Mouse (Mus musculus): ENCODE measurements around the gene Myo1h. TPM values are rescaled to one million over a fixed set of nuclear protein-coding genes. Genes with fewer than 3 reads are reported as not detected.

Myo1h gene
- polyA plus RNA-seq, 1 experiment: 2.2 TPM

GRCm38 (mm10) chr5:114351490-114351889 lies 62.5 kb downstream of the Myo1h start:
- no peak overlapping the region for H3ac ChIP-seq (ENCODE audit: control insufficient read depth, insufficient read length, low read depth)
- H3K79me3 ChIP-seq (ENCODE audit: low read depth): no peaks in the 10 kb centered on the region
- no peaks in the 10 kb centered on the region for H3K36me3 ChIP-seq (ENCODE audit: control insufficient read depth, insufficient read depth)
- H3K4me3 ChIP-seq (ENCODE audit: insufficient read depth, poor library complexity, severe bottlenecking): no peak overlapping the region
- no peaks in the 10 kb centered on the region for H3K79me2 ChIP-seq (ENCODE audit: control insufficient read depth, insufficient read depth)
- no peak for TF ChIP-seq CTCF (IDR thresholded peaks at IDR 0.05; ENCODE audit: control insufficient read depth, insufficient read depth, insufficient read length)
- TF ChIP-seq CEBPB (IDR thresholded peaks at IDR 0.05; ENCODE audit: low read depth): no peak
- no peak for TF ChIP-seq MAX (IDR thresholded peaks at IDR 0.05)
- no peak for TF ChIP-seq MYOG (IDR thresholded peaks at IDR 0.05; ENCODE audit: control insufficient read depth, extremely low read depth, insufficient read length)
- peaks cover 36% of the 10 kb centered on the region for H3K27me3 ChIP-seq (ENCODE audit: control insufficient read depth, insufficient read depth, insufficient read length)

GRCm38 (mm10) chr5:114356250-114356935 lies 67.4 kb downstream of the Myo1h start:
- Histone ChIP-seq H3ac (ENCODE audit: control insufficient read depth, insufficient read length, low read depth) (no peak overlapping the region), H3K79me3 (ENCODE audit: low read depth) (peaks cover 1% of the 10 kb centered on the region), H3K36me3 (ENCODE audit: control insufficient read depth, insufficient read depth) (peaks cover 12% of the 10 kb centered on the region), H3K4me3 (ENCODE audit: insufficient read depth, poor library complexity, severe bottlenecking) (peak overlapping the region; percentile 6), H3K27me3 (ENCODE audit: control insufficient read depth, insufficient read depth, insufficient read length) (peaks cover 5% of the 10 kb centered on the region), H3K79me2 (ENCODE audit: control insufficient read depth, insufficient read depth) (no peaks in the 10 kb centered on the region)
- TF ChIP-seq CTCF (IDR thresholded peaks at IDR 0.05; ENCODE audit: control insufficient read depth, insufficient read depth, insufficient read length) (peak; percentile 60), CEBPB (IDR thresholded peaks at IDR 0.05; ENCODE audit: low read depth) (no peak)

GRCm38 (mm10) chr5:114356936-114357751 lies 68.2 kb downstream of the Myo1h start:
- TF ChIP-seq MAX (IDR thresholded peaks at IDR 0.05) (peak; percentile 59), USF1 (IDR thresholded peaks at IDR 0.05; ENCODE audit: low read depth) (peak; percentile 96), CEBPB (IDR thresholded peaks at IDR 0.05; ENCODE audit: low read depth) (no peak), CTCF (IDR thresholded peaks at IDR 0.05; ENCODE audit: control insufficient read depth, insufficient read depth, insufficient read length) (no peak), MYOG (IDR thresholded peaks at IDR 0.05; ENCODE audit: control insufficient read depth, extremely low read depth, insufficient read length) (no peak), MYOD1 (IDR thresholded peaks at IDR 0.05; ENCODE audit: control insufficient read depth, insufficient read length, low read depth) (peak; percentile 53), FOSL1 (IDR thresholded peaks at IDR 0.05; ENCODE audit: insufficient read depth, low read length, poor library complexity, severe bottlenecking) (no peak)
- Histone ChIP-seq H3K36me3 (ENCODE audit: control insufficient read depth, insufficient read depth) (peaks cover 12% of the 10 kb centered on the region), H3K4me3 (ENCODE audit: insufficient read depth, poor library complexity, severe bottlenecking) (no peak overlapping the region), H3K79me3 (ENCODE audit: low read depth) (peaks cover 1% of the 10 kb centered on the region), H3ac (ENCODE audit: control insufficient read depth, insufficient read length, low read depth) (no peak overlapping the region), H3K79me2 (ENCODE audit: control insufficient read depth, insufficient read depth) (no peaks in the 10 kb centered on the region), H3K27me3 (ENCODE audit: control insufficient read depth, insufficient read depth, insufficient read length) (no peaks in the 10 kb centered on the region)

- Histone ChIP-seq H3ac (ENCODE audit: control insufficient read depth, insufficient read length, low read depth) (no peak overlapping the region), H3K79me2 (ENCODE audit: control insufficient read depth, insufficient read depth) (peaks cover 1% of the 10 kb centered on the region), H3K4me3 (ENCODE audit: insufficient read depth, poor library complexity, severe bottlenecking) (no peak overlapping the region), H3K79me3 (ENCODE audit: low read depth) (peaks cover 1% of the 10 kb centered on the region), H3K27me3 (ENCODE audit: control insufficient read depth, insufficient read depth, insufficient read length) (no peaks in the 10 kb centered on the region), H3K36me3 (ENCODE audit: control insufficient read depth, insufficient read depth) (peaks cover 16% of the 10 kb centered on the region)
- TF ChIP-seq FOSL1 (IDR thresholded peaks at IDR 0.05; ENCODE audit: insufficient read depth, low read length, poor library complexity, severe bottlenecking): no peak
- no peak for TF ChIP-seq CEBPB (IDR thresholded peaks at IDR 0.05; ENCODE audit: low read depth)
- no peak for TF ChIP-seq CTCF (IDR thresholded peaks at IDR 0.05; ENCODE audit: control insufficient read depth, insufficient read depth, insufficient read length)
- no peak for TF ChIP-seq MYOD1 (IDR thresholded peaks at IDR 0.05; ENCODE audit: control insufficient read depth, insufficient read length, low read depth)
- TF ChIP-seq USF1 (IDR thresholded peaks at IDR 0.05; ENCODE audit: low read depth): no peak
- no peak for TF ChIP-seq MAX (IDR thresholded peaks at IDR 0.05)
- no peak for TF ChIP-seq MYOG (IDR thresholded peaks at IDR 0.05; ENCODE audit: control insufficient read depth, extremely low read depth, insufficient read length)
These were observed 69.9 kb downstream of the Myo1h start for GRCm38 (mm10) chr5:114358833-114359232.

GRCm38 (mm10) chr5:114359586-114359985 lies 70.6 kb downstream of the Myo1h start:
- Histone ChIP-seq H3K79me3 (ENCODE audit: low read depth) (peaks cover 1% of the 10 kb centered on the region), H3K4me3 (ENCODE audit: insufficient read depth, poor library complexity, severe bottlenecking) (no peak overlapping the region), H3K79me2 (ENCODE audit: control insufficient read depth, insufficient read depth) (peaks cover 6% of the 10 kb centered on the region), H3K36me3 (ENCODE audit: control insufficient read depth, insufficient read depth) (peaks cover 24% of the 10 kb centered on the region), H3ac (ENCODE audit: control insufficient read depth, insufficient read length, low read depth) (no peak overlapping the region), H3K27me3 (ENCODE audit: control insufficient read depth, insufficient read depth, insufficient read length) (no peaks in the 10 kb centered on the region)
- TF ChIP-seq MAX (IDR thresholded peaks at IDR 0.05) (no peak), FOSL1 (IDR thresholded peaks at IDR 0.05; ENCODE audit: insufficient read depth, low read length, poor library complexity, severe bottlenecking) (no peak), CTCF (IDR thresholded peaks at IDR 0.05; ENCODE audit: control insufficient read depth, insufficient read depth, insufficient read length) (no peak), USF1 (IDR thresholded peaks at IDR 0.05; ENCODE audit: low read depth) (no peak), MYOD1 (IDR thresholded peaks at IDR 0.05; ENCODE audit: control insufficient read depth, insufficient read length, low read depth) (no peak), MYOG (IDR thresholded peaks at IDR 0.05; ENCODE audit: control insufficient read depth, extremely low read depth, insufficient read length) (no peak), CEBPB (IDR thresholded peaks at IDR 0.05; ENCODE audit: low read depth) (no peak)

Data from C2C12 (cell line).